Mouse (Mus musculus) neutrophil, adult 5-6 weeks (primary cell): ENCODE data around the gene Col23a1. TPM values are rescaled to one million over a fixed set of nuclear protein-coding genes. Genes with fewer than 3 reads are reported as not detected.
A peak's percentile ranks its signal among the peaks of the same experiment; 100 is the strongest.

Experiments used
- ATAC-seq: fragments of 151-379, 151-347 bp; 2 replicates; pipeline ENCODE4 v1.8.0; 2017; ENCODE audit warnings: mild to moderate bottlenecking, moderate TSS enrichment; ENCODE audit not compliant: insufficient number of reproducible peaks, poor library complexity, low FRiP score, severe bottlenecking; ENCODE audit errors: extremely low read depth
- total RNA-seq: library from RNA; stranded (forward); fragments of 200-1000 nt; gene quantifications from 2 replicates; pipeline ENCODE4 v1.2.3, GENCODE M21; 2017

The Col23a1 gene
- total RNA-seq, 1 experiment from 2014 or later, result 0.81 TPM

DNA sequence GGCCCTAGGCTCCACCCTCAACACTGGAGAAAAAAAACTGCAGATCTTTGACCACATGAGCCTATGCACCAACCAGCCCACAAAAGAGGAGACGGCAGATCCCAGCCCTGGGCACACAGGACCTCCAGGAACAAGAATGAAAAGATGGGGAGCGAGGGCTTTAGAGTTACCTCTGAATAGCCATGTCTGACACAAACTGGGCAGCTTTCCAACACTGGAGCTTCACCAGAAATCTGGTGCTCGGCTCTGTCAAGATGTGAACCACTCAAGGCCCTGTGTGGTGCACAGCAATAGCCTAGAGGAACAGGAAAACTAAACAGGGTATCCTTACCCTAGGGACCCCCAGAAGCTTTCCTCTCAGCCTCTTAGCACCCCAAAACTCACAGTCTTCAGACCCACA lies 215.2 kb downstream of the Col23a1 start:
- ATAC-seq, result no peak

- no peak for ATAC-seq
Measured at GRCm38 (mm10) chr11:51508053-51508452, 218.3 kb downstream of the Col23a1 start.

- no peak for ATAC-seq
Measured at GRCm38 (mm10) chr11:51509211-51509610, 219.5 kb downstream of the Col23a1 start.

DNA sequence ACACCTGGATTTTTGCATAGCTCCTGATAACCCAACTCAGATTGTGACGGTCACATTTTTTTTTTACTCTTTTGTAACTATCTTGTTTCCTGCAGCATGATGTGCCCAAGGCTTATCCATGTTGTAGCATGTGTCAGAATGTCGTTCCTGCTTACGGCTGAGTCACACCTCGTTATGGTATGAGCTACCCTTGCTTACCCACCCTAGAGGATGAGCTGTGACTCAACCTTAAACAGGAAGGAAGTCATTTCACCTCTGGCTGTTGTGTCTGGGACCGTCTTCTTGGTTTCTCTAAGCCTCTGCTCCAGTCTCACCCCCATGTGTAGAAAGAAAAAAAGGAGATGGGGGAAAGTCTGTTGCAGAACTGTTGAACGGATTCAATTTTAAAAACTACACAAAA lies 223.3 kb downstream of the Col23a1 start:
- peak; percentile 34; the same call in 1 of the 2 replicates for ATAC-seq

DNA sequence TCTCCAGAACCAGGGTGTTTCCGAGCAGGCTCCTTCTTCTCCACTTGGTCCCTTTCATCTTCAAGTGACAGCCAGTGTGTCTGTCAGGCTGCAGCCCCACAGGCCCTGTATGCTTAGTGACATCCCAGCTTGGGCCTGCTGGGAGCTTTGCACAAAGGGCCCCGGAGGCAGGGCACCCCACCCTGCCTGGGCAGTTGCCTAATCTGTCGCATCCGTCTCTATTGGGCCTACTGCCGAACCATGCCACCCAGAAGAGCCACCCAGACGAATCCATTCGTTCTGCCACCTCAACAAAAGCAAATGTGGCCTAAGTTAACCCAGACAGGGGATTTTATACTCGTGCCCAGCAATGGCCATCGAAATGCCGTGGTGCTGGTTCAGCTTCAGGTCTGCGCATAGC lies 225.6 kb downstream of the Col23a1 start:
- ATAC-seq, result no peak

DNA sequence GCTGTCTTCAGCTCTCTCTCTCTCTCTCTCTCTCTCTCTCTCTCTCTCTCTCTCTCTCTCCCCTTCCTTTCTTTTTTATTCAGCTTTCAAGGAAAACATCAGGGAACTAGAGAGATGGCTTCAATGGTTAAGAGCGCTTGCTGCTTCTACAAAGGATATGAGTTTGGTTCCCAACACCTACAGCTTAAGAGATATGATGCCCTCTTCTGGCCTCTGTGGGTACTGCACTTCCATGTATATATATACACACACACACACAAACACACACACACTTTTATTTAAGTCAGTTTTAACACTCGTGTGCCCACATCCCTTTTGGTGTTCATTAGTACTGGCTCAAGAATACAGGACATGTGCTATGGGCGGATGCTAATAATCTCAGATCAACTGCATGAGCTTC lies 228.4 kb downstream of the Col23a1 start:
- ATAC-seq, result no peak

- no peak for ATAC-seq
Measured at GRCm38 (mm10) chr11:51518585-51518984, 228.9 kb downstream of the Col23a1 start.

DNA sequence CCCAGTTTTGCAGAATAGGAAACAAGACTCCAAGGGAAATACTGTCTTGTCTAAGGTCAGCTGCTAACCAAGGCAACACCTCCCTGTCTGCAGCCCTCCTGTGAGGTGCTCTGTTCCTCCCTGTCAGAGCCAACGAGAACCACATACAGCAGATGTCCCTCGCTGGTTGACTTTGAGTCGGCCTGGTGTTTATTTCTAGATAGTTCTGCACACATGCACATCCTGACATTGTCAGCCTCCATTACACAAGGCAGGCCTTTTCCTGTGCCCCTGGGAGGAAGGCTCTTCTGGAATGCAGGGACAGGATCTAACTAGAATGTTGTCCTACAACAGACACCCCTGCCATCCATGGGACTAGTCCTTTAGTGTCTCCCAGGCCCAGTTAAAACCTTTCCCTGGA lies 231.7 kb downstream of the Col23a1 start:
- no peak for ATAC-seq

GRCm38 (mm10) chr11:51523215-51523614 lies 233.5 kb downstream of the Col23a1 start:
- ATAC-seq, result no peak

- no peak for ATAC-seq
Measured at GRCm38 (mm10) chr11:51523625-51524024, 233.9 kb downstream of the Col23a1 start.

DNA sequence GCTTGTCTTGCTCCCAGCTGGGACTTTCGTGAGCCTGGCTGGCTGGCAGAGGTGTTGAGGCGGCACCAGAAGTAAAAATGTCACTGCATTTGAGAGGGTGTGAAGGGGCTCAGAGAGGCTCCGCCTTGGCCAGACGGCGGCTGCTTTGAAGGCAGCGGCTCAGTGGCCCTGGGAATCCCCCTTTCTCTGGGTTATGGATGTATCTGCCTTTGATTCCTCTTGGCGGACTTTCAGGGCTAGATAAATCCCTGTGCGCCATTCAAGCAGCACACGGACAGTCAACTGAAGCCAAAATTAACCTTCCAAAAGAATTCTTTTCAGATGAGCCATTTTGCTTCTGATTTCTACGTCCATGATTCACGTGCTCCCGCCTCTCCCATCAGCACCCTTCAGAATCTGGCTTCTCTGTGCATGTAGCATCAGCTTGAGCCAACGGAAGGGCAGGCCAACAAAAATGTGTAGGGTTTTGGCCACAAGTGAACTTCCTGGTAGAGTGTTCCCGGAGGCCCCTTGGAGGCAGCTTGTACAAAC lies 237.0 kb downstream of the Col23a1 start:
- no peak for ATAC-seq

DNA sequence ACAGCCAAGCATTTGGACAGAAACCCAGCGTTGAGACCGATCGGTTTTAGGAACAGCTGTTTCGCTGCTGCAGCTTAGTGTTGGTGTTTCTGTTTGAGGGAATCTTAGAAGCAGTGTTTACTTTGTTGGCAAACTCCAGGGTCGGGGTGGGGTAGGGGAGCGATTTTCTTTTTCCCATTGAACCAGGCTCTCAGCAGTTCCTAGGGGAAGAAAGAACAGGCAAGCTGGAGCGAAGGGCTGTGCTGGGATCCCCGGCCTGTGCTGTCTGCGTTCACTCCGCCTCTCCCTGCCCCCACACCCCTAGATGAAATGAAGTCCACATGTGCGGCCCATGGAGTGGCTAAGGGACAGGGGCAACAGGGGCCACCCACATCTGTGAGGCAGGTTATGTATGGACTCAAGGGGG lies 243.4 kb downstream of the Col23a1 start:
- ATAC-seq, result no peak

DNA sequence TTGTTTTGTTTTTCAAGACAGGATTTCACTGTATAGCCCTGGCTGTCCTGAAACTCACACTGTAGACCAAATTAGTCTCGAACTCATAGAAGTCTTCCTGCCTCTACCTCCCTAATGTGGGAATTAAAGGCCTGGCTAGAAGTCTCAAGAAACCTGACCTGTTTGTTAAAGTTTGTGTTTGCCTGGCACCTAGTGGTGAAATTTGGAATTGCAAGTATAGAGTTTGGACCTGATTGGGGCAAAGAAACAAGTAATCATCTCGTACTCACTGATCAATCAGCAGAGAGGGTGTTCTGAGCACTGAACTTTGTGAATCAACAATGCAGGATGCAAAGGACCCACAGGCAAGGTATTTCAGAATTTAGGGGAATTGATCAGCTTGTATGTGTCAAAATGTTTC lies 244.6 kb downstream of the Col23a1 start:
- ATAC-seq, result no peak

GRCm38 (mm10) chr11:51538388-51538787 lies 248.7 kb downstream of the Col23a1 start:
- no peak for ATAC-seq

- no peak for ATAC-seq
Measured at GRCm38 (mm10) chr11:51538919-51539758, 249.4 kb downstream of the Col23a1 start.

DNA sequence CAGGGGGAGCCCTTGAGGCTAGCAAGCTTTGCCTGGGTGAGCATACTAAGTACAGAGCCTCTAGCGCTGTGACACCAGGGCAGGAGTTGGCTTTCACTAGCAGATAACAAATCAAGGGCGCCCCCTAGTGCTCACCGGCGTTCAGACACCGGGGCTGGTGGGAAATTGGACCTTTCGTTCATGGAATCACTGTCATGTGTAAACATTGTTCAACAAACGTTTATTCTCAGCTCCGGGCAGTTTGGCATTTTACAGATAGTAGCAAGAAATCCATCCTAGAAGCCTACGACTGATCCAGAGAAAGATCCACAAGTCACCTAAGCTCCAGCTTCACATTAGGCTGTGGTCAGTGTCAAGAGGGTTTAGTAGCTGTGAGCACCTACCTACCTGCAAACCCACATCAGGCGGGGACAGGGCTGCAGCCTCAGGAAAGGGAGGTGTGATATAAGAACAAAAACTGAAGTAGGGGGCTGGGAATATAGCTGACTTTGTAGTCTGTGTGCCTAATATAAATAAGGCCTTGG lies 250.1 kb downstream of the Col23a1 start:
- peak; percentile 97 for ATAC-seq

GRCm38 (mm10) chr11:51542424-51542823 lies 252.7 kb downstream of the Col23a1 start:
- no peak for ATAC-seq

DNA sequence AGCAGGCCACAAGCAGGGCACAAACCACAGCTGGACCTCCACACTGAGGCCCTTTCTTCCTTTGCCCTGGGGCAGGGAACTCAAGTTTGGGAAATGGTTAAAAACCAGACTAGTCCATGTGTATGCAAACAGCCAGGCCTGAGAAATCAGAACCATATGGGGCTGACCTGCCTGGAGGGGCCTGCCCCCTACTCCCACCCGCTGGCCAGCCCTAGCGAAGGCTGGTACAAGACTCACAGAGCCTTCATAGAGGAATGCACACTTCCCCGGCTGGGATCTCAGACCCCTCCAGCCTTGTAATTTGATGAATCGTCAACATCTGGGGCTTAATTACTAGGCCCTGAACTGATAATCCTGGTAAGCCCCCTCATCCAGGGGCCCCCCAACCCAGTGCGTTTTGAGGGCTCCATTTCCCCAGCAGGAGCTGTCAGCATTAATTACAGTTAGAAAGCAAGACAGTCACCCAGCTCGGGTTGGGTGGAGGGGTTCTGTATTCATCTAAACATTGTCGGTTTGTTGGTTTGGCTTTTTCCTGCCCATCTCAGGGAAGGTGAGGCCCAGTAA lies 253.8 kb downstream of the Col23a1 start:
- no peak for ATAC-seq

GRCm38 (mm10) chr11:51544413-51544812 lies 254.7 kb downstream of the Col23a1 start:
- no peak for ATAC-seq

GRCm38 (mm10) chr11:51545811-51546210 lies 256.1 kb downstream of the Col23a1 start:
- ATAC-seq, result no peak
